Mouse (Mus musculus) CH12.LX (cell line): ENCODE measurements around the gene Tmem269.

Experiments used
- CTCF ChIP-seq, 2 experiments: IDR thresholded peaks in 1 of 2; conservative IDR thresholded peaks in 1 of 2; 2 replicates each; pipeline ENCODE4 v1.5.1; 2011 to 2012; ENCODE audit warnings: low read depth in 2 of 2, low read length in 2 of 2, improper control_type of control experiment in 1 of 2, inconsistent platforms in 1 of 2, mild to moderate bottlenecking in 1 of 2, moderate library complexity in 1 of 2
- E2F4 ChIP-seq: IDR thresholded peaks from 2 replicates; pipeline ENCODE4 v1.6.1; 2011; ENCODE audit warnings: low read depth, low read length, improper control_type of control experiment; ENCODE audit not compliant: insufficient replicate concordance
- EP300 ChIP-seq: IDR thresholded peaks from 2 replicates; pipeline ENCODE4 v1.6.1; 2011; ENCODE audit warnings: low read length, improper control_type of control experiment
- HCFC1 ChIP-seq: IDR thresholded peaks from 2 replicates; pipeline ENCODE4 v1.6.1; 2012; ENCODE audit warnings: low read depth, mild to moderate bottlenecking, inconsistent platforms, low read length, improper control_type of control experiment
- POLR2A ChIP-seq: IDR thresholded peaks from 2 replicates; pipeline ENCODE4 v1.6.1; 2011; ENCODE audit warnings: low read depth, mild to moderate bottlenecking, improper control_type of control experiment, low read length
- SMC3 ChIP-seq: IDR thresholded peaks from 2 replicates; pipeline ENCODE4 v1.6.1; 2011; ENCODE audit warnings: low read depth, low read length, improper control_type of control experiment
- TBP ChIP-seq: conservative IDR thresholded peaks from 2 replicates; pipeline ENCODE4 v1.6.1; 2011; ENCODE audit warnings: low read depth, low read length, improper control_type of control experiment
- USF1 ChIP-seq: IDR thresholded peaks from 2 replicates; pipeline ENCODE4 v1.6.1; 2014; ENCODE audit warnings: low read depth, mild to moderate bottlenecking, inconsistent platforms, low read length, improper control_type of control experiment

DNA sequence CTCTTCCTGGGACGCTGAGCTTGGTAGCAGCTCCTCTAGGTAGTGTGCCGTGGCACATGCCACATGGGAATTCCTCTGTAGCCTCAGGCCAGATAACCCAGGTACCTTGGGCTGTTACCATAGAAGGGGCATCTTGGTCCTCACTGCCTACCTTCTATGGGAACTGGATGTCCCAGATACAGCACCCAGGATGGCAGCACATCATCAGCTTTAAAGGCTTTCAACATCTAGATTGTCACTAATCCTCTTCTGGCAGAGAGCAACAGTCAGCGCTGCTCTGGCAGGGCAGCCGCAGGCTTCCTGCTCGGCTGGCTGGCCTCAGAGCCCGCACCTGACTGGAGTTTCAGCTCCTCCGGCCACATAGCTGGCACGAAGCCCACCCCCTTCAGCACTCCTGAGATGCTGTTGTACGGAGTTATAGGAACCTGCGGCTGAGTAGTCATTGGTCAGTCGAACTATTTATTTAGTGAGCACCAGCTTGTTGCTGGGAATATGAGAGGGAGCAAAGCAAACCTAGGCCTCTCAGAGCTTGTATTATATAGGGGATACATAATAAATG lies 30.5 kb upstream of the Tmem269 start:
- no peak for TF ChIP-seq HCFC1
- TF ChIP-seq E2F4, result no peak
- no peak for TF ChIP-seq CTCF (conservative IDR thresholded peaks at IDR 0.05 in 1 of 2, IDR thresholded peaks at IDR 0.05 in 1 of 2; ENCODE audit: low read depth in 2 of 2, low read length in 2 of 2)
- TF ChIP-seq EP300, result no peak
- no peak for TF ChIP-seq SMC3
- TF ChIP-seq TBP, result no peak
- no peak for TF ChIP-seq POLR2A
- TF ChIP-seq USF1, result no peak
